18 mouse cellular contexts compared by ENCODE assay signal in genomic region chr16:92407883-92408282, GRCm38 (mm10). TPM values are rescaled to one million over a fixed set of nuclear protein-coding genes. Genes with fewer than 3 reads are reported as not detected.
DNase-seq lines count a peak whose midpoint lies in the region; ATAC-seq and TF ChIP-seq lines count a peak whose summit lies in the region.
"Had no signal": no experiment of that assay in that cellular context is flagged by ENCODE, and none has a peak within 500 bp of the region (broad histone marks: within the 10 kb centered on the region; RNA-seq: fewer than 3 reads in every experiment).

No protein-coding gene starts in this region.

- H3K4me3 ChIP-seq in liver, adult 2 months (ENCODE audit: insufficient read depth, low read depth, low read length) = no peak overlapping the region
- no peak overlapping the region for H3K4me3 ChIP-seq in intestine, embryonic 16.5 days (ENCODE audit: low read length)
- H3K4me3 ChIP-seq in kidney, embryonic 15.5 days (replicated peaks) = no peak overlapping the region
- H3K4me3 ChIP-seq in small intestine, adult 2 months (ENCODE audit: low read depth, low read length) = no peak overlapping the region
- no peak overlapping the region for H3K4me3 ChIP-seq in cerebellum, adult 2 months (replicated peaks; ENCODE audit: insufficient read depth, low read depth, low read length)
- H3K4me3 ChIP-seq: embryonic facial prominence, embryonic 15.5 days; forebrain, embryonic 13.5 days; limb, embryonic 15.5 days had no signal

- peak overlapping the region; percentile 66 for H3K27ac ChIP-seq in liver, adult 2 months (replicated peaks; ENCODE audit: insufficient read depth, low read depth, low read length)
- peak overlapping the region; percentile 69 for H3K27ac ChIP-seq in intestine, embryonic 16.5 days (ENCODE audit: low read length)
- H3K27ac ChIP-seq in kidney, embryonic 15.5 days = peak overlapping the region; percentile 61
- peak overlapping the region; percentile 88 for H3K27ac ChIP-seq in small intestine, adult 2 months (ENCODE audit: insufficient read depth, low read depth, low read length)
- no peak overlapping the region for H3K27ac ChIP-seq in cerebellum, adult 2 months (ENCODE audit: insufficient read depth, low read length)
- H3K27ac ChIP-seq: embryonic facial prominence, embryonic 15.5 days; forebrain, embryonic 13.5 days; hindbrain, embryonic 14.5 days; limb, embryonic 15.5 days had no signal

- peaks cover 12% of the 10 kb centered on the region for H3K4me1 ChIP-seq in liver, adult 2 months (ENCODE audit: control insufficient read depth, insufficient read depth, low read length)
- H3K4me1 ChIP-seq in intestine, embryonic 16.5 days (ENCODE audit: control insufficient read depth, insufficient read depth, low read length) = peaks cover 19% of the 10 kb centered on the region
- H3K4me1 ChIP-seq in kidney, embryonic 15.5 days = peaks cover 40% of the 10 kb centered on the region
- H3K4me1 ChIP-seq in small intestine, adult 2 months (ENCODE audit: control insufficient read depth, insufficient read depth, insufficient read length, low read length) = peaks cover 29% of the 10 kb centered on the region
- H3K4me1 ChIP-seq in cerebellum, adult 2 months (ENCODE audit: control insufficient read depth, insufficient read depth, low read length) = peaks cover 3% of the 10 kb centered on the region; the same call in 1 of the 2 replicates

- no peaks in the 10 kb centered on the region for H3K27me3 ChIP-seq in liver, adult 2 months (ENCODE audit: control insufficient read depth, insufficient read depth, low read length)
- no peaks in the 10 kb centered on the region for H3K27me3 ChIP-seq in intestine, embryonic 16.5 days (replicated peaks; ENCODE audit: control insufficient read depth, insufficient read depth, low read length)
- no peaks in the 10 kb centered on the region for H3K27me3 ChIP-seq in kidney, embryonic 15.5 days
- no peaks in the 10 kb centered on the region for H3K27me3 ChIP-seq in small intestine, adult 2 months (ENCODE audit: control insufficient read depth, insufficient read depth, low read length)
- no peaks in the 10 kb centered on the region for H3K27me3 ChIP-seq in cerebellum, adult 2 months (ENCODE audit: control insufficient read depth, insufficient read depth, low read length)
- H3K27me3 ChIP-seq: embryonic facial prominence, embryonic 15.5 days; forebrain, embryonic 13.5 days; limb, embryonic 15.5 days had no signal

- H3K79me2 ChIP-seq in liver, adult 2 months (ENCODE audit: control insufficient read depth, insufficient read depth, low read length) = no peaks in the 10 kb centered on the region; the same call in 1 of the 2 replicates

- no peak for TF ChIP-seq POLR2A in liver, adult 2 months (IDR thresholded peaks at IDR 0.05; ENCODE audit: extremely low read depth, insufficient read depth, low read length)
- no peak for TF ChIP-seq POLR2A in small intestine, adult 2 months (IDR thresholded peaks at IDR 0.05; ENCODE audit: low read depth, low read length)
- no peak for TF ChIP-seq POLR2A in cerebellum, adult 2 months (IDR thresholded peaks at IDR 0.05; ENCODE audit: borderline replicate concordance, insufficient read depth, low read length)

- no peak for TF ChIP-seq CTCF in liver, adult 2 months (IDR thresholded peaks at IDR 0.05; ENCODE audit: low read depth, low read length)
- TF ChIP-seq CTCF in small intestine, adult 2 months (IDR thresholded peaks at IDR 0.05; ENCODE audit: extremely low read depth, insufficient read length, insufficient replicate concordance, low read depth, low read length) = no peak
- no peak for TF ChIP-seq CTCF in cerebellum, adult 2 months (IDR thresholded peaks at IDR 0.05; ENCODE audit: borderline replicate concordance, insufficient read depth, low read depth, low read length)

- WGBS in liver, adult 2 months = 28% methylated on average over 2 of the region's 2 CpGs
- 37% methylated on average over 2 of the region's 2 CpGs for WGBS in intestine, embryonic 16.5 days
- WGBS in kidney, embryonic 15.5 days = 29% methylated on average over 2 of the region's 2 CpGs
- WGBS in small intestine, adult 2 months = 26% methylated on average over 2 of the region's 2 CpGs
- 88% methylated on average over 2 of the region's 2 CpGs for WGBS in cerebellum, adult 2 months

- no peaks in the 10 kb centered on the region for H3K36me3 ChIP-seq in liver, adult 2 months (ENCODE audit: control insufficient read depth, insufficient read depth, low read length)
- H3K36me3 ChIP-seq in intestine, embryonic 16.5 days (ENCODE audit: control insufficient read depth, insufficient read depth, low read length) = no peaks in the 10 kb centered on the region
- H3K36me3 ChIP-seq in kidney, embryonic 15.5 days = no peaks in the 10 kb centered on the region
- no peaks in the 10 kb centered on the region for H3K36me3 ChIP-seq in small intestine, adult 2 months (ENCODE audit: control insufficient read depth, insufficient read depth, low read length)
- H3K36me3 ChIP-seq: embryonic facial prominence, embryonic 15.5 days; limb, embryonic 15.5 days had no signal

- no peaks in the 10 kb centered on the region for H3K9me3 ChIP-seq in intestine, embryonic 16.5 days (ENCODE audit: control insufficient read depth, low read length)
- no peaks in the 10 kb centered on the region for H3K9me3 ChIP-seq in kidney, embryonic 15.5 days (replicated peaks)
- H3K9me3 ChIP-seq: embryonic facial prominence, embryonic 15.5 days; forebrain, embryonic 13.5 days; G1E; limb, embryonic 15.5 days had no signal

- H3K4me2 ChIP-seq in intestine, embryonic 16.5 days (ENCODE audit: low read depth, low read length) = no peak overlapping the region
- H3K4me2 ChIP-seq in kidney, embryonic 15.5 days = no peak overlapping the region
- H3K4me2 ChIP-seq: embryonic facial prominence, embryonic 15.5 days; forebrain, embryonic 13.5 days; hindbrain, embryonic 14.5 days; limb, embryonic 15.5 days had no signal

- DNase-seq in liver, adult 2 months (ENCODE audit: extremely low read depth, low read depth, low spot score) = peak; percentile 95
- DNase-seq in liver = no peak
- no peak for DNase-seq in cerebellum, adult 2 months
- DNase-seq: adrenal gland, postnatal 10 days; cerebellum, adult 18-20 months; midbrain, embryonic 14.5 days; thymus, postnatal 4 days had no signal

- peak; percentile 75 for ATAC-seq in intestine, embryonic 16.5 days
- no peak for ATAC-seq in kidney, embryonic 15.5 days (replicated peaks; ENCODE audit: low FRiP score)
- no peak for ATAC-seq in erythroblast, adult 5-6 weeks (replicated peaks; ENCODE audit: low FRiP score, poor library complexity, severe bottlenecking)
- ATAC-seq: forebrain, embryonic 13.5 days had no signal

- H3K9ac ChIP-seq in liver, adult 2 months (ENCODE audit: low read depth, low read length) = peak overlapping the region; percentile 47; the same call in 1 of the 2 replicates
- H3K9ac ChIP-seq in intestine, embryonic 16.5 days (ENCODE audit: low read depth, low read length) = no peak overlapping the region
- no peak overlapping the region for H3K9ac ChIP-seq in kidney, embryonic 15.5 days
- H3K9ac ChIP-seq: embryonic facial prominence, embryonic 15.5 days; forebrain, embryonic 13.5 days; hindbrain, embryonic 14.5 days; limb, embryonic 15.5 days had no signal

RNA-seq across cellular contexts. Expression of gene Kcne1, which starts 48.6 kb away (rescaled TPM):
- not detected in 2 replicates for total RNA-seq in liver, adult 2 months (2014; rRNA removed)
- polyA plus RNA-seq in liver, adult 2 months (2012; rRNA removed) = not detected in 2 replicates
- not detected in 2 replicates for polyA plus RNA-seq in intestine, embryonic 16.5 days (2015; fragmentation: Nextera tagmentation; extraction: Ambion mirVana)
- 1.8 and 2.0 TPM in 2 replicates for polyA plus RNA-seq in kidney, embryonic 15.5 days (2015; fragmentation: Nextera tagmentation; extraction: Ambion mirVana)
- polyA plus RNA-seq in small intestine, adult 2 months (2012; rRNA removed) = not detected in 2 replicates
- polyA plus RNA-seq in cerebellum, adult 2 months (2012; rRNA removed) = 0.08 TPM in 1 of 2 replicates, not detected in the other
- total RNA-seq in erythroblast, adult 5-6 weeks (2015; ENCODE audit: low replicate concordance) = not detected in 2 replicates
- 0.26 TPM in 1 of 2 replicates, not detected in the other for total RNA-seq in erythroblast, adult 5-6 weeks (2017; ENCODE audit: low replicate concordance)
- total RNA-seq: adrenal gland, postnatal 10 days; gastrocnemius, postnatal 4 days had no signal
- polyA plus RNA-seq: cortical plate, adult 2 months; forebrain, embryonic 13.5 days; G1E; midbrain, embryonic 14.5 days had no signal
